21 mouse cellular contexts compared by ENCODE assay signal in the genomic region with DNA sequence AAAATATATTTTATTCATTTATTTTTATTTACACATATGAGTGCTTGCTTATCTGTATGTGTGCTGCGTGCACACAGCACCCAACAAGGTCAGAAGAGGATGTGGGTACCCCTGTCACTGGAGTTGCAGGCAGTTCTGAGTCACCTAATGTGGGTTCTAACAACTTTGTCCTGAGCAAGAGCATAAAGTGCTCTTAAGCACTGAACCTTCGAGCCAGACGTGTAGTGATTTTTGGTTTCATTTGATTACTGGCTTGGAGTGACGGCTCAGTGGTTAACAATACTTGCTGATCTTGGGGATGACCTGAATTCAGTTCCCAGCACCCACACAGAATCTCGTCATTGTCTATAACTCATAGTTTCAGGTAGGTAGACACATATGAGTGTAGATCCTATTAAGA. TPM values are rescaled to one million over a fixed set of nuclear protein-coding genes. Genes with fewer than 3 reads are reported as not detected.
A peak's percentile ranks its signal among the peaks of the same experiment; 100 is the strongest.
DNase-seq lines count a peak whose midpoint lies in the region; ATAC-seq lines count a peak whose summit lies in the region.
"Had no signal": no experiment of that assay in that cellular context is flagged by ENCODE, and none has a peak within 500 bp of the region (broad histone marks: within the 10 kb centered on the region; RNA-seq: fewer than 3 reads in every experiment).

No protein-coding gene starts in this region.

- H3K27me3 ChIP-seq in midbrain, embryonic 11.5 days (ENCODE audit: control insufficient read depth, insufficient read depth, low read length), result no peaks in the 10 kb centered on the region
- H3K27me3 ChIP-seq in midbrain, embryonic 14.5 days (ENCODE audit: control insufficient read depth, insufficient read depth, low read length), result no peaks in the 10 kb centered on the region
- H3K27me3 ChIP-seq: embryonic facial prominence, embryonic 13.5 days; forebrain, embryonic 15.5 days; hindbrain, embryonic 12.5 days had no signal

- H3K9me3 ChIP-seq in midbrain, embryonic 11.5 days (ENCODE audit: control insufficient read depth, low read length), result no peaks in the 10 kb centered on the region
- no peaks in the 10 kb centered on the region for H3K9me3 ChIP-seq in midbrain, embryonic 14.5 days (ENCODE audit: control insufficient read depth, low read length)
- H3K9me3 ChIP-seq: embryonic facial prominence, embryonic 13.5 days; forebrain, embryonic 15.5 days; heart, embryonic 10.5 days; hindbrain, embryonic 12.5 days had no signal

- no peak overlapping the region for H3K4me2 ChIP-seq in midbrain, embryonic 11.5 days
- H3K4me2 ChIP-seq in midbrain, embryonic 14.5 days (ENCODE audit: low read length), result no peak overlapping the region
- H3K4me2 ChIP-seq: embryonic facial prominence, embryonic 13.5 days; forebrain, embryonic 15.5 days; hindbrain, embryonic 12.5 days had no signal

- no peak overlapping the region for H3K27ac ChIP-seq in midbrain, embryonic 11.5 days (ENCODE audit: low read depth, low read length)
- no peak overlapping the region for H3K27ac ChIP-seq in midbrain, embryonic 14.5 days (replicated peaks; ENCODE audit: low read depth, low read length)
- H3K27ac ChIP-seq: embryonic facial prominence, embryonic 13.5 days; forebrain, embryonic 15.5 days; heart, embryonic 10.5 days; hindbrain, embryonic 12.5 days had no signal

- WGBS in midbrain, embryonic 11.5 days, result 90% methylated on average over 5 of the region's 5 CpGs
- 92% methylated on average over 5 of the region's 5 CpGs for WGBS in midbrain, embryonic 14.5 days

- no peak for ATAC-seq in midbrain, embryonic 11.5 days (ENCODE audit: low FRiP score)
- ATAC-seq in midbrain, embryonic 14.5 days (ENCODE audit: low FRiP score, low TSS enrichment), result no peak
- ATAC-seq in megakaryocyte, adult 5-6 weeks (ENCODE audit: poor library complexity, severe bottlenecking), result peak; percentile 51
- peak; percentile 43; the same call in 1 of the 2 replicates for ATAC-seq in neutrophil, adult 5-6 weeks (ENCODE audit: extremely low read depth, insufficient number of reproducible peaks, low FRiP score, poor library complexity, severe bottlenecking)
- no peak for ATAC-seq in erythroblast, adult 5-6 weeks (replicated peaks; ENCODE audit: low FRiP score, poor library complexity, severe bottlenecking)
- ATAC-seq: forebrain, embryonic 15.5 days had no signal

- DNase-seq in midbrain, embryonic 11.5 days (ENCODE audit: low spot score, missing footprints), result peak; percentile 17
- DNase-seq in midbrain, embryonic 14.5 days, result no peak
- peak; percentile 75 for DNase-seq in T-cell, adult 2 months (ENCODE audit: low spot score)
- DNase-seq in neural tube, embryonic 10.5 days (ENCODE audit: extremely low spot score, low spot score), result no peak
- DNase-seq in urinary bladder, postnatal 4 days (ENCODE audit: low spot score in 2 of 2), result no peak
- DNase-seq: adrenal gland, postnatal 14 days; cerebellum, adult 18-20 months; cerebellum, adult 9-11 months; cerebellum, postnatal 36 days; gastrocnemius, postnatal 36 days; heart, adult 18-20 months; heart, postnatal 10 days; heart, postnatal 4 days had no signal

- H3K36me3 ChIP-seq in midbrain, embryonic 11.5 days (ENCODE audit: control insufficient read depth, insufficient read depth, low read length), result no peaks in the 10 kb centered on the region
- no peaks in the 10 kb centered on the region for H3K36me3 ChIP-seq in midbrain, embryonic 14.5 days (ENCODE audit: control insufficient read depth, insufficient read depth, low read length)
- H3K36me3 ChIP-seq: embryonic facial prominence, embryonic 13.5 days; forebrain, embryonic 15.5 days; G1E; heart, embryonic 10.5 days; hindbrain, embryonic 12.5 days had no signal

- H3K4me1 ChIP-seq in midbrain, embryonic 11.5 days (ENCODE audit: control insufficient read depth, insufficient read depth, low read length), result no peaks in the 10 kb centered on the region
- no peaks in the 10 kb centered on the region for H3K4me1 ChIP-seq in midbrain, embryonic 14.5 days (ENCODE audit: control insufficient read depth, insufficient read depth, low read length)
- H3K4me1 ChIP-seq: embryonic facial prominence, embryonic 13.5 days; forebrain, embryonic 15.5 days; heart, embryonic 10.5 days; hindbrain, embryonic 12.5 days had no signal

- no peak overlapping the region for H3K4me3 ChIP-seq in midbrain, embryonic 11.5 days (ENCODE audit: low read depth, low read length)
- H3K4me3 ChIP-seq in midbrain, embryonic 14.5 days (replicated peaks; ENCODE audit: low read depth, low read length), result no peak overlapping the region
- H3K4me3 ChIP-seq: embryonic facial prominence, embryonic 13.5 days; forebrain, embryonic 15.5 days; heart, embryonic 10.5 days; hindbrain, embryonic 12.5 days had no signal

- no peak overlapping the region for H3K9ac ChIP-seq in midbrain, embryonic 11.5 days (ENCODE audit: low read length)
- no peak overlapping the region for H3K9ac ChIP-seq in midbrain, embryonic 14.5 days (replicated peaks; ENCODE audit: low read length)
- H3K9ac ChIP-seq: embryonic facial prominence, embryonic 13.5 days; forebrain, embryonic 15.5 days; hindbrain, embryonic 12.5 days had no signal

RNA-seq across cellular contexts. Expression of a gene that starts 17.2 kb away (rescaled TPM):
- 44.7 and 47.5 TPM in 2 replicates for polyA plus RNA-seq in midbrain, embryonic 11.5 days (2014; fragmentation: Nextera tagmentation; extraction: Ambion mirVana)
- 66.7 and 70.7 TPM in 2 replicates for polyA plus RNA-seq in midbrain, embryonic 14.5 days (2014; fragmentation: Nextera tagmentation; extraction: Ambion mirVana)
- total RNA-seq in megakaryocyte, adult 5-6 weeks (2015), result 146 and 153 TPM in 2 replicates
- 157 and 197 TPM in 2 replicates for total RNA-seq in megakaryocyte, adult 5-6 weeks (2017)
- total RNA-seq in neutrophil, adult 5-6 weeks (2017), result 996 and 1,066 TPM in 2 replicates
- 30.1 and 35.2 TPM in 2 replicates for total RNA-seq in erythroblast, adult 5-6 weeks (2015; ENCODE audit: low replicate concordance)
- total RNA-seq in erythroblast, adult 5-6 weeks (2017; ENCODE audit: low replicate concordance), result 32.3 and 41.7 TPM in 2 replicates

Comparison
In these comparisons a context has a peak if more than half of its experiments do, and no peak if none do; other contexts are left out.
1. DNase-seq: peak in midbrain, embryonic 11.5 days (single experiment) and T-cell, adult 2 months (single experiment); none in midbrain, embryonic 14.5 days (single experiment), neural tube, embryonic 10.5 days (single experiment) and urinary bladder, postnatal 4 days (0 of 2).
2. ATAC-seq: peak in megakaryocyte, adult 5-6 weeks (single experiment) and neutrophil, adult 5-6 weeks (single experiment); none in midbrain, embryonic 11.5 days (single experiment), midbrain, embryonic 14.5 days (single experiment) and erythroblast, adult 5-6 weeks (single experiment).